Mouse (Mus musculus): ENCODE measurements around the gene Rasl11b.

GRCm38 (mm10) chr5:74197541-74198330 lies 2.6 kb downstream of the Rasl11b start:
- no peak for TF ChIP-seq CTCF (IDR thresholded peaks at IDR 0.05; ENCODE audit: low read depth)
- no peak for TF ChIP-seq EP300 (IDR thresholded peaks at IDR 0.05; ENCODE audit: low read depth)

Measured in liver, postnatal 0 days (tissue).